Mouse (Mus musculus): ENCODE results near the gene Gipc1. TPM values are rescaled to one million over a fixed set of nuclear protein-coding genes. Genes with fewer than 3 reads are reported as not detected.

The Gipc1 gene
- polyA plus RNA-seq, 1 experiment from 2014 or later, result 199 TPM

GRCm38 (mm10) chr8:83665969-83666865 is 13.7 kb downstream of the Gipc1 start, which contains the start of gene Ptger1:
TSS of gene Ptger1 (plus strand) at chr8:83666678.
- Histone ChIP-seq H3K9me3 (no peaks in the 10 kb centered on the region), H3K4me3 (0 out of 2 replicates have a peak within 1 kb of the TSS, but pooled peaks have one; percentile 3), H3K36me3 (peaks cover 20% of the 10 kb centered on the region), H3K4me2 (peak within 1 kb of the TSS; percentile 42), H3K4me1 (peaks cover 66% of the 10 kb centered on the region), H3K9ac (no peak within 1 kb of the TSS; the same call in 1 of the 2 replicates), H3K27ac (peak within 1 kb of the TSS; percentile 84), H3K27me3 (no peaks in the 10 kb centered on the region)
- WGBS, result 13% methylated on average over 14 of the region's 14 CpGs
- ATAC-seq (ENCODE audit: borderline replicate concordance, extremely low read depth, low FRiP score, low TSS enrichment), result peak; percentile 43; the same call in 1 of the 2 replicates

GRCm38 (mm10) chr8:83666866-83667234 is 14.4 kb downstream of the Gipc1 start:
- peaks cover 59% of the 10 kb centered on the region for H3K4me1 ChIP-seq
- peak overlapping the region; percentile 84 for H3K27ac ChIP-seq
- 95% methylated on average over 3 of the region's 3 CpGs for WGBS
- H3K4me3 ChIP-seq, result 0 out of 2 replicates have a peak overlapping the region, but pooled peaks have one; percentile 3
- ATAC-seq (ENCODE audit: borderline replicate concordance, extremely low read depth, low FRiP score, low TSS enrichment), result no peak
- H3K9me3 ChIP-seq, result no peaks in the 10 kb centered on the region
- no peak overlapping the region; the same call in 1 of the 2 replicates for H3K9ac ChIP-seq
- H3K36me3 ChIP-seq, result peaks cover 26% of the 10 kb centered on the region
- H3K4me2 ChIP-seq, result peak overlapping the region; percentile 42
- H3K27me3 ChIP-seq, result no peaks in the 10 kb centered on the region

GRCm38 (mm10) chr8:83667526-83667925 is 15.0 kb downstream of the Gipc1 start:
- Histone ChIP-seq H3K9me3 (no peaks in the 10 kb centered on the region), H3K4me1 (peaks cover 53% of the 10 kb centered on the region), H3K27ac (no peak overlapping the region), H3K27me3 (no peaks in the 10 kb centered on the region), H3K4me3 (no peak overlapping the region), H3K9ac (no peak overlapping the region), H3K4me2 (no peak overlapping the region), H3K36me3 (peaks cover 33% of the 10 kb centered on the region)
- 79% methylated on average over 10 of the region's 10 CpGs for WGBS
- ATAC-seq (ENCODE audit: borderline replicate concordance, extremely low read depth, low FRiP score, low TSS enrichment), result no peak

GRCm38 (mm10) chr8:83668010-83668916 is 15.8 kb downstream of the Gipc1 start:
- Histone ChIP-seq H3K36me3 (peaks cover 40% of the 10 kb centered on the region), H3K27ac (no peak overlapping the region)

GRCm38 (mm10) chr8:83669013-83669412 is 16.5 kb downstream of the Gipc1 start:
- Histone ChIP-seq H3K9ac (no peak overlapping the region), H3K4me2 (peak overlapping the region; percentile 70), H3K36me3 (peaks cover 45% of the 10 kb centered on the region), H3K27ac (no peak overlapping the region), H3K9me3 (no peaks in the 10 kb centered on the region), H3K27me3 (no peaks in the 10 kb centered on the region), H3K4me1 (peaks cover 46% of the 10 kb centered on the region), H3K4me3 (peak overlapping the region; percentile 38)
- WGBS, result 69% methylated on average over 16 of the region's 16 CpGs
- ATAC-seq (ENCODE audit: borderline replicate concordance, extremely low read depth, low FRiP score, low TSS enrichment), result no peak

More at GRCm38 (mm10) chr8:83668010-83668916, 15.8 kb downstream of the Gipc1 start:
- no peaks in the 10 kb centered on the region for H3K27me3 ChIP-seq
- peaks cover 47% of the 10 kb centered on the region for H3K4me1 ChIP-seq
- peak overlapping the region; percentile 38 for H3K4me3 ChIP-seq
- peak; percentile 33; the same call in 1 of the 2 replicates for ATAC-seq (ENCODE audit: borderline replicate concordance, extremely low read depth, low FRiP score, low TSS enrichment)
- H3K9me3 ChIP-seq, result no peaks in the 10 kb centered on the region
- H3K4me2 ChIP-seq, result peak overlapping the region; percentile 70
- H3K9ac ChIP-seq, result peak overlapping the region; percentile 43
- WGBS, result 20% methylated on average over 80 of the region's 80 CpGs

GRCm38 (mm10) chr8:83672936-83673335 is 20.5 kb downstream of the Gipc1 start:
- Histone ChIP-seq H3K4me2 (no peak overlapping the region), H3K9me3 (no peaks in the 10 kb centered on the region), H3K9ac (no peak overlapping the region), H3K4me3 (no peak overlapping the region), H3K27ac (no peak overlapping the region), H3K27me3 (no peaks in the 10 kb centered on the region), H3K36me3 (peaks cover 63% of the 10 kb centered on the region), H3K4me1 (peaks cover 7% of the 10 kb centered on the region)
- 58% methylated on average over 5 of the region's 5 CpGs for WGBS
- ATAC-seq (ENCODE audit: borderline replicate concordance, extremely low read depth, low FRiP score, low TSS enrichment), result no peak

- Histone ChIP-seq H3K9ac (no peak overlapping the region), H3K4me3 (no peak overlapping the region), H3K9me3 (no peaks in the 10 kb centered on the region), H3K36me3 (peaks cover 76% of the 10 kb centered on the region), H3K4me1 (no peaks in the 10 kb centered on the region), H3K27ac (no peak overlapping the region), H3K27me3 (no peaks in the 10 kb centered on the region), H3K4me2 (no peak overlapping the region)
- 82% methylated on average over 5 of the region's 5 CpGs for WGBS
- no peak for ATAC-seq (ENCODE audit: borderline replicate concordance, extremely low read depth, low FRiP score, low TSS enrichment)
Measured at GRCm38 (mm10) chr8:83674497-83674896, 22.0 kb downstream of the Gipc1 start.

GRCm38 (mm10) chr8:83679866-83680265 is 27.4 kb downstream of the Gipc1 start:
- Histone ChIP-seq H3K36me3 (peaks cover 63% of the 10 kb centered on the region), H3K9ac (no peak overlapping the region), H3K27me3 (no peaks in the 10 kb centered on the region), H3K4me2 (no peak overlapping the region), H3K4me1 (peaks cover 14% of the 10 kb centered on the region; the same call in 1 of the 2 replicates), H3K4me3 (no peak overlapping the region), H3K27ac (no peak overlapping the region), H3K9me3 (no peaks in the 10 kb centered on the region)
- ATAC-seq (ENCODE audit: borderline replicate concordance, extremely low read depth, low FRiP score, low TSS enrichment), result no peak
- 92% methylated on average over 12 of the region's 12 CpGs for WGBS

GRCm38 (mm10) chr8:83680603-83681002 is 28.1 kb downstream of the Gipc1 start:
- peak overlapping the region; percentile 83 for H3K27ac ChIP-seq
- no peak overlapping the region for H3K9ac ChIP-seq
- H3K4me3 ChIP-seq, result no peak overlapping the region
- WGBS, result 52% methylated on average over 5 of the region's 5 CpGs
- H3K9me3 ChIP-seq, result no peaks in the 10 kb centered on the region
- no peak overlapping the region for H3K4me2 ChIP-seq
- H3K27me3 ChIP-seq, result no peaks in the 10 kb centered on the region
- peaks cover 64% of the 10 kb centered on the region for H3K36me3 ChIP-seq
- peaks cover 14% of the 10 kb centered on the region; the same call in 1 of the 2 replicates for H3K4me1 ChIP-seq
- no peak for ATAC-seq (ENCODE audit: borderline replicate concordance, extremely low read depth, low FRiP score, low TSS enrichment)

- Histone ChIP-seq H3K4me1 (peaks cover 14% of the 10 kb centered on the region; the same call in 1 of the 2 replicates), H3K27ac (peak overlapping the region; percentile 83), H3K9me3 (no peaks in the 10 kb centered on the region), H3K27me3 (no peaks in the 10 kb centered on the region), H3K36me3 (peaks cover 64% of the 10 kb centered on the region), H3K4me3 (no peak overlapping the region), H3K9ac (no peak overlapping the region), H3K4me2 (no peak overlapping the region)
- ATAC-seq (ENCODE audit: borderline replicate concordance, extremely low read depth, low FRiP score, low TSS enrichment), result peak; percentile 56; the same call in 1 of the 2 replicates
- WGBS, result 16% methylated on average over 6 of the region's 6 CpGs
Measured at GRCm38 (mm10) chr8:83681099-83681498, 28.6 kb downstream of the Gipc1 start.

GRCm38 (mm10) chr8:83684517-83684916 is 32.0 kb downstream of the Gipc1 start:
- Histone ChIP-seq H3K9ac (no peak overlapping the region), H3K4me1 (peaks cover 14% of the 10 kb centered on the region; the same call in 1 of the 2 replicates), H3K36me3 (peaks cover 45% of the 10 kb centered on the region), H3K4me2 (no peak overlapping the region), H3K27ac (no peak overlapping the region), H3K27me3 (no peaks in the 10 kb centered on the region), H3K9me3 (no peaks in the 10 kb centered on the region), H3K4me3 (no peak overlapping the region)
- ATAC-seq (ENCODE audit: borderline replicate concordance, extremely low read depth, low FRiP score, low TSS enrichment), result no peak
- 90% methylated on average over 9 of the region's 9 CpGs for WGBS
